Mouse (Mus musculus) cerebellum, postnatal 4 days (tissue): ENCODE data around the gene St5.

Experiments
- DNase-seq, 2 experiments: peaks; one replicate each; pipeline ENCODE4 v3.0.0; 2022; ENCODE audit warnings: low spot score in 2 of 2, mixed read lengths in 1 of 2

The St5 gene

GRCm38 (mm10) chr7:109610348-109610747 lies 93.1 kb downstream of the St5 start:
- no peak for DNase-seq

- no peak for DNase-seq
These were observed 93.7 kb downstream of the St5 start for GRCm38 (mm10) chr7:109609565-109610345.

DNA sequence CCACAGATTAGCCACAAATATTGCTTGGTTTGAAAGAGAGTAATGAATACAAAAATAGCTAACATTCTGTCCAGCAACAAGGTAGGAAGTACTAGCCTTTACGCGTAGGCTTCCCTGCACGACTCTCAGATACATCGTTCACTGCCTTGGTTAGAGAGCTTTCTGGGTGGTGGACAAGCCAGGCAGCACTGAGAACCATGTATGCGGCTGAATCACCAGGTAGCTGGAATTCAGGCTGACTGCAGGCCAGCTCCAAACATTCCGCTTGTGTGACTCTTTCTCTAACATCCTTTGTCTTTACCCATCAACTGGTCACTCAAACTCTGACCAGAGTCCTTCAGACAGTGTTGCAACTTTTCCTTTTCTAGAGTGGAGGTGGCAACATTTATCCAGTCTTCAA lies 94.6 kb downstream of the St5 start:
- no peak for DNase-seq

GRCm38 (mm10) chr7:109606994-109607610 lies 96.3 kb downstream of the St5 start:
- no peak for DNase-seq

DNA sequence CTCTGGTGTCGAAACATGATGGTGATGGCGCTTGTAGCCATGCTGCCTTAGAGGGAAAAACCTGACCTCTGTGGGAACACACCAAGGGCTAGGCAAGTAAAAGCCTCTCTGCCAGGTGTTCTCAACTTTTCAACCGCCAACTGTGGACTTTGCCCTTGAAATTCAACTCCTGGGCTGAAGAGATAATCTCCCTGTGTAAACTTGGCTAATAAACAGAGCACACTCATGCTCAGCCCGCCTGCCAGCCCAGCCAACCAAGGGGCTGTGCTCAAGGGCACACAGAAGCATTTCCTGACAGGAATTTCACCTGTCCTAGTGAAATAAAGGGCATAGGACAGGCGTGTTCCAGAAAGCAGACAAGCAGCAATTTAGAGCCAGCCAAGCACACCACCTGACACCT lies 100.8 kb downstream of the St5 start:
- DNase-seq, result no peak

DNA sequence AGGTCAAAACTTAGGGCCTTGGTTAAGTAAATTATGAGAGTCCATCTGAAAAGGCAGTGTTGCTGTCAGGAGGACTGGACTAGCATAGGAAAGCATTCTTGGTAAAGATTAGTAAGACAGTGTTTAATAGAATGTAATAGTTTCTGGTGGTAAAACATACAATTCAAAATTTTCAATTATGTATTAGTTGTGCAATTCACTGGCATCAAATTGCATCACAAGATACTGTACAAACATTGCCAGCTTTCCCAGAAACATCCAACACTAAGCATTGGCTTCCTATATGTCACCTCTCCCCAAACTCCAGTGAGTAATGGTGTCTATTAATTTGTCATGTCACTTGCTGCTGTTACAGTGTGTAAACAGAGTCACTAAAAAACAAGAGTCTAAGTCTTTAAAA lies 101.4 kb downstream of the St5 start:
- no peak for DNase-seq

DNA sequence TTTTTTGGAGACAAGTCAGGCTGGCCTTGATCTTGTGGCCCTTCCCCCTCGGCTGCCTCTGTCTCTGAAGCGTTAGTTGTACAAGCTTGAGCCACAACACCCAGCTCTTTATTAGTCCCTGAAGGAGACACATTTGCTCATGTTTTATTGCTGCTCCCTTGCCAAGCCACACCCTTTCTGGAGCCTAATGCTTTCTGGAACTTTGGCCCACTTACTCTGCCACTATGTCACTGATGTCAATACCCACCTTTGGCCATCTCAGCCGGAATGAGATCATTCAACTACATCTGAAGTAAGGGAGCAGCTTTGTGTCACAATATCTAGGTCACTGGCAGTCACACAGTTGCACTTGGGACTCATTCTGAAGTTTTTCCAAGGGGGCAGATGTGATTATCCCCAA lies 102.7 kb downstream of the St5 start:
- DNase-seq, result no peak

DNA sequence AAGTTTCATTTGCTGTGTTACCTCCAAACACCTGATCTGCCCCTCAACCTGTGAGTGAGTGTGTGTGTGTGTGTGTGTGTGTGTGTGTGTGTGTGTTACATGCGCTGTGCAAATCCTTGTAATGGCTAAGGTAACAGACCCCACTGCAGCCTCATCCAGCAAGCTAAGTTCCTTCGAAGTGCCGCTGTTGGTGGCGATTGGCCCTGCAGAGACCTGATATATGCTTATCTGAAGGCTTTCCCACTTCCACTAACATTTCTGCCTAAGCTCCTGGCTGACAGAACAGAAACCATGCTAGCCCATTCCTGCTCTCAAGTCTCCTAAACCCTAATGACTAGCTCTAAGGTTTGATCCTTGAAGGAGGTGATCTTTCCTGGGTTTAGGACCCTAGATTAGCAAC lies 103.4 kb downstream of the St5 start:
- DNase-seq, result no peak

GRCm38 (mm10) chr7:109594845-109595531 lies 108.4 kb downstream of the St5 start:
- no peak for DNase-seq

- no peak for DNase-seq
These were observed 109.4 kb downstream of the St5 start for GRCm38 (mm10) chr7:109593992-109594391.

DNA sequence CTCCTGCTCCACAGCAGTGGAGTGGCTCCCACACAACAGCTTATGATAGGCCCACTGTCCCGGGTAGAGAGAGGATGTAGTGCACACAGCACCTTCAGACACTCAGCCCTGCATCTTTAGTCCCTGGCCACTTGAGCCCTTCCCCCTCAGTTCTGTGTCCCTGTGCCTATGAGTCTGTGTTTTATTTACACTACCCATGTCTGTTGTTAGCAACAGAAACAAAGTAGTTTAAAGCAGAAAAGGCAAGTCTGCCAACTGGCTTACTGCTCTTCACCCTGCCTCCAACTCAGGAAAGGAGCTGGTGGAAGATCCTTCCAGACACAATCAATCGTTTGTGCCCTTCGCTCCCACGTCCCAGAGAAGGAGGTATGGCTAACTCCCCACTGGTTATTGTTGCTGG lies 111.2 kb downstream of the St5 start:
- DNase-seq, result no peak

DNA sequence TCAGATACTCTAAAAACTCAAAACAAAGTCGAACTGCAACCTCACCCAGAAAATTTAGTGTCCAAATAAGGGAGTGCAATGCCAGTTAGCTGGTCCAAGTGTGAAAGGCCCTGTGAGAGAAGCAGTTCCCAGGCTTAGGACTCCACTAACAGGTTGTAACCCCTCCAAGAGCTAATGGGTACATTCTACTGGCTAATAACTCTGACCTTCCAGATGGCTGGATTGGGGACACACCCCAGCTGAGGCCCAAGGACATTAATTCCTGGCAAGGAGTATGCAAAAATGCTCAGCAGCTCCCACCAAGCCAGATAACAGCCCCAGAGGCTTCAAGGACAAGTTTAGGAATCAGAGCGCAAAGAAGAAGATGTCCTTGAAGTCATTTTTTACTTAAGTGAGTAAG lies 112.8 kb downstream of the St5 start:
- no peak for DNase-seq

DNA sequence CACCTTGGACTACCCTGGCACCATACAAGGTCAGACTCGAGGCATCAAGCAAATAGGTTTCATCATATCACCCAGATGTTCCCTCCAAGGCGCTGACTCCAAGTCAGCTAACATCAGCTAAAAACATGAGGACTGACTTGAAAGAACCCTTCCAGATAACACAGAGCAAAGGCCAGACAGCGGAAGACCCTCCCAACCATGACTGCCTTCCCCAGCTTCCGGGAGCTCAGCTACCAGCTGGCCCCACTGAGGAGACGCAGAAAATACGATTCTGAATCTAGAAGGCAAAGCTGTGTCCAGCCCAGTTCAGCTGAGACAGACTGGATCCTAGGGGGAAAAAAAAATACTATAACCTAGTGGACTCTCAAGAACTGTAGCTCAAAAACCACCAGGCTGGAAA lies 114.4 kb downstream of the St5 start:
- DNase-seq, result no peak

GRCm38 (mm10) chr7:109588145-109588544 lies 115.3 kb downstream of the St5 start:
- no peak for DNase-seq

- no peak for DNase-seq
These were observed 118.9 kb downstream of the St5 start for GRCm38 (mm10) chr7:109584467-109584866.

DNA sequence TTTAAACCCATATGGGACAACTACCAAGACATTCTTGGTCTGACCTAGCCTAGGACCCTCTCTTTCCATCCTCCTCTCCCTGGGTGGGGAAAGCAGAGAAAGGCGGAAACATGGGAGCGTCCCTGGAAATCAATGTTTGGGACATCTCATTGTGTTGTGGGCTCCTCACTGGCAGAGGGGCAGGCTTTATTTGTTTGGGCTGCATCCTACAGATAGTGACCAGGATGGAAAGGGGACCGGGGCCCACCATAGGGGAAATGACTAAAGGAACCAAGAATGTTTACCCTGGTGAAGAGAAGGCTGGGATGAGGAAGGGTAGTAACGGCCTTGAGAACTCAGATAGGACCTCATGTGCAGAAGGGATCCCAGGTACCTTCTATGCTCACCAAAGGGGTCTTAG lies 122.9 kb downstream of the St5 start:
- DNase-seq, result no peak

DNA sequence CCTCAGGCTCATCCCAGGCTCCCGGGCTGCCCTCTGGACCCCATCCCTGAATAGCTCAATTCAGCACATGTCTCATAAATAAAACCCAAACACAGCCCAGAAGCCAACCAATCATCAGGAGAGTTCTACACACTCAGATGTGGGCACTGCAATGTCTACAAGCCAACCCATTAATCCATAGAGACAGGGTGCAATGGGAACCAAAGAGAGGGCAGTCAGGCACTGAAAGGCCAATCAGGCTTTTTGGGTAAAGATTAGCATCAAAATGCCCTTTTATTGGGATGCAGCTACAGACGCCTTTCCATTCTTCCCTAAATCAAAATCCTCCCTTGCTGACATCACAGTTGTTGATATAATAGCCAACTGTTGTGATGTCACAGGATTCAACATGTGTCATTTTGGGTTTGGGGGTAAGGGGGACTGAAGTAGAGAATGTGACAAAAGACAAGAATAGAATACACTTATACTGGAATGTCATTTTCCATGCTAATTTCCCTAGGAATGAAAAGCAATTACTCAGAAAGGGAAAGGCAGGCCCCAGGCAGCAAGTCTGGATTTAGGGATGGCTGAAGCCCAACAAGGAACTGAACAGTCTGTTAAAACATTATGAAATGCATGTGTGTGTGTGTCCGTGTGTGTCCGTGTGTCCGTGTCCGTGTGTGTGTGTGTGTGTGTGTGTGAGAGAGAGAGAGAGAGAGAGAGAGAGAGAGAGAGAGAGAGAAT lies 123.7 kb downstream of the St5 start:
- no peak for DNase-seq

GRCm38 (mm10) chr7:109578880-109579584 lies 124.4 kb downstream of the St5 start:
- no peak for DNase-seq

- peak in 1 of 2 experiments; percentile 20 for DNase-seq
These were observed 126.8 kb downstream of the St5 start for GRCm38 (mm10) chr7:109576321-109577314.

GRCm38 (mm10) chr7:109574166-109574565 lies 129.2 kb downstream of the St5 start:
- DNase-seq, result no peak
